Mouse (Mus musculus) megakaryocyte, embryonic 14.5 days (primary cell): Measurements from ENCODE around the gene Gse1.

Experiments
- FLI1 ChIP-seq: IDR thresholded peaks from 2 replicates; pipeline ENCODE4 v1.6.1; 2012; ENCODE audit warnings: low read length, inconsistent platforms, mixed read lengths
- GATA1 ChIP-seq: IDR thresholded peaks from 3 replicates; pipeline ENCODE4 v1.6.1; 2012; ENCODE audit warnings: mixed read lengths, low read length, inconsistent platforms, borderline replicate concordance

DNA sequence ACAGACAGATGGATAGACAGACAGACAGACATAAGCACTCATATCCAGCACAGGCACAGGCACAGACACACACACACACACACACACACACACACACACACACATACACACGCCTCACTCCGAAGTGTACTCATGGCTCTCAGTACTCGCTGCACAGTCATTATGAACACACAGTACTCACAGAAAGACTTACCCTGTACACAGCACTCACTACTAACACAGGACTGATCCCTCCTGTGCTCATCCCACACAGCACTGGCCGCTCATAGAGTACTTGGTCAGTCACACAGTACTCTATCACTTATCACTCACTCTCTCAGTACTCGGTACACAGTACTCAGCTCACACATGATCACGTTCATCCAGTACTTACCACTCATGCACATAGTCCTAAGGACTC, 144.4 kb downstream of the Gse1 start:
- TF ChIP-seq FLI1, result no peak
- no peak for TF ChIP-seq GATA1
